Mouse (Mus musculus) cortical plate, adult 2 months (tissue): ENCODE measurements around the gene Carmil1.

Experiments used
- CTCF ChIP-seq: fragments of 200-500 bp; IDR thresholded peaks from 2 replicates; pipeline ENCODE4 v1.5.1; 2011; ENCODE audit warnings: mild to moderate bottlenecking, control low read depth, low read length; ENCODE audit not compliant: insufficient read depth; ENCODE audit errors: extremely low read depth
- POLR2A ChIP-seq: fragments of 200-500 bp; IDR thresholded peaks from 2 replicates; pipeline ENCODE4 v1.6.1; 2011; ENCODE audit warnings: mild to moderate bottlenecking, low read length, control low read depth; ENCODE audit not compliant: insufficient read depth; ENCODE audit errors: extremely low read depth

DNA sequence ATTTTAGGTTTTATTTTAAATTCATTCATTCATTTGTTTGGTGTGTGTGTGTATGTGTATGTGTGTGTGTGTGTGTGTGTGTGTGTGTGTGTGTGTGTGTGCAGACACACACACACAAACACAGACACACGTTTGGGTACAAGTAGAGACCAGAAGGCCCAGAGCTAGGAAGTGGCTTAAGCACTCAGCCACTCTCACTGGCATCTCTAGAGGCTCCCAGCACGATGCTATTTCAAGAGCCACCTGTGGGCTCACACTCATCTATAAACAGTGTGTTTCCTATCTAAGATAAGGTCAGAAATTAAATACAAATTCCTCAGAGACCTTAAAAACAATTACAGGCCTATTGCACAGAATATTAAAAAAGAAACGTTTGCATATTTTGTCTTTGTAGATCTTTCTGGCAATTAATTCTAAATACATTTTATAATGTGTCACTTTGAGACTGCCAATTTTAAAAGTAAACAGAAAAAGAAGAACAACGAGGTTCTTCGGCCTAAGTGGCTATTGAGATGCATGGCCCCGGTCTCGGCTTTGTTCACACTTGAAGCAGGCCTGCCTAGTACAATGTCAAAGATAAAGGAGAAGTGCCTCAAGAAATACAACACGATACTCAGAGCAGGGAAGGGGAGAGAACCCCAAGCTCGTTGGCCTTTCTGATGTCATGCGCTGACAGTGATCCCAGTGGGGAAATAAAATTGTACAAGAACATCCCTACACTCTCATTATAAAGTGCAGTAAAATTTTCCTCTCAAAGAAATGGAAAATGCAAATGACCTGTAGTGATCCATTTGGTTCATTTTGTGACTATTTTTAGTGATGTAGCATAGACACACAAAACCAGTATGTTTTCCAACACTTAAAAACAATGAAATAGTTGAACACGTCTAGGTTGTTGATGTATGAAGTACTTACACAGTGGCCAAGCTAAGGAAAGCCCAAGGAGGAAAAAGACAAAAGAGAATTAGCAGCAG, 179.2 kb downstream of the Carmil1 start:
- TF ChIP-seq POLR2A: no peak
- no peak for TF ChIP-seq CTCF
